Mouse (Mus musculus) testis, postnatal 10 days (tissue): Measurements from ENCODE around the gene Erp44.

Experiments used
- DNase-seq: peaks from one replicate; pipeline ENCODE4 v3.0.0; 2021; ENCODE audit warnings: low spot score

Erp44 gene

GRCm38 (mm10) chr4:48279498-48280134, at the start of gene Erp44, which contains the start of gene Invs:
Erp44 (minus strand) TSS chr4:48279558.
Invs (plus strand) TSS chr4:48279760.
- peak; percentile 90 for DNase-seq

DNA sequence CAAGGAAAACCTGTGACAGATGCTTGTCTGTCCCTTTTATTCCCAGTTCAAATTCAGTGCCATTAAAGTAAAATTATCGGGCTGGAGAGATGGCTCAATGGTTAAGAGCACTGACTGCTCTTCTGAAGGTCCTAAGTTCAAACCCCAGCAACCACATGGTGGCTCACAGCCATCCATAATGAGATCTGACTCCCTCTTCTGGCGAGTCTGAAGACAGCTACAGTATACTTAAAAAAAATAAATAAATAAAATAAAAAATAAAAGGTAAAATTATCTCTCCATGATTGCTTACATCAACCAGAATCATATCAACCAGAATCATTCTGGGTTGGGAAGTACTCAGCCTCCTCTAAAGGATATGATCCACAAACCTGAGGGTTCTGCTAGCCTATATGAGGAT, 48.7 kb upstream of the Erp44 start:
- no peak for DNase-seq

DNA sequence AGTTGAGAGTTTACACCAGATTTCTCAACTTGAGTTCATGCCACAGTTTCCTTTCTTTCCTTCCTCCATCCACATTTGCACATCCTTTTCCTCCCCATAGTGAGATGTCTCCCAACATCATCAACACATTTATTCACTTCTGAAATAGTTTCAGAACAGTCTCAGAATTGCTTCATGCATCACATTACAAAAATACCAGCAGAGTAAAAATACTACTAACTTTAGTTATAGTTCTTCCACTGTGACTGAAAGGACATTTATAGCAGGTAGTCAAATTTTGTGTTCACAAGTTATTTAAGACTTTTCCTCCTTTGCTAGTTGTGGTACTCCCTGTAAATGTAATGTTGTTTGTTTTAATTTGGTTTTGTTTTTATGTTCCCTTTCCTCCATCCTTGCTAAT, 47.8 kb upstream of the Erp44 start:
- DNase-seq, result no peak

- no peak for DNase-seq
Measured at GRCm38 (mm10) chr4:48322095-48322494, 42.7 kb upstream of the Erp44 start.

- no peak for DNase-seq
Measured at GRCm38 (mm10) chr4:48321276-48321675, 41.9 kb upstream of the Erp44 start.

DNA sequence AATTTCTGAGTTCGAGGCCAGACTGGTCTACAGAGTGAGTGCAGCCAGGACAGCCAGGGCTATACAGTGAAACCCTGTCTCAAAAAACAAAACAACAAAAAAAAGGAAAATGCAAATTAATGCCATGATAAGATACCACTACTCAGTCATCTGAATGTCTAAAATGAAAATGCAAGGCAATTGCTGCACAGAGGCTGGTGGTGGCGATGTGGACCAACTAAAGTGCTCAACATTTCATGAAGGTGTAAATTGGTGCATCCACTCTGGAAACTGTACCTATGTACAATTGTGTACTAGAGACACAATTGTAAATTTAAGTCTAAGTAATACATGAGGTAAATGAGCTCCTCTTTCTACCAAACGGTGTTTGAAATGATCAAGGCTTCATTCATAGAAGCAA, 36.7 kb upstream of the Erp44 start:
- no peak for DNase-seq

DNA sequence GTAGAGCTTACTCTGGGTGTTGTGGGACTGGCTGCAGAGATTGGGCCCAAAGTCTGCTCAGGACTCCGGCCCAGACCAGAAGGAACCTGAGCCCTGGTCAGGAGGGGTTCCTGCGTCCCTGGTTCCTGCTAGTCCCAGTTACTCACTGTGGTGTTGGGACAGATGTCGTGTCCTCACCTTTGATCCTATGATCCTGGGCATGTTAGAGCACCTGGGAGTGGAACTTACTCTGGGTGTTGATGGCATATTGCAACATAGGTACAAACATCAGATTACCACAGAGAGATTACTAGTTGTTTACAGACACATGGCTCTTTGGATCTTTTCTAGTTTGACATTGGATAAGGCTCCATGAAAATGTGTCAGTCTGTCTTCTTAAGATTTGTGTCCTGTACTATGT, 35.5 kb upstream of the Erp44 start:
- no peak for DNase-seq

- DNase-seq, result no peak
Measured at GRCm38 (mm10) chr4:48287086-48287757, 7.9 kb upstream of the Erp44 start.

- no peak for DNase-seq
Measured at GRCm38 (mm10) chr4:48281121-48281520, 1.8 kb upstream of the Erp44 start.

- DNase-seq, result no peak
Measured at GRCm38 (mm10) chr4:48278757-48279497, 431 bp downstream of the Erp44 start.

GRCm38 (mm10) chr4:48277011-48277410, 2.3 kb downstream of the Erp44 start:
- DNase-seq, result no peak

DNA sequence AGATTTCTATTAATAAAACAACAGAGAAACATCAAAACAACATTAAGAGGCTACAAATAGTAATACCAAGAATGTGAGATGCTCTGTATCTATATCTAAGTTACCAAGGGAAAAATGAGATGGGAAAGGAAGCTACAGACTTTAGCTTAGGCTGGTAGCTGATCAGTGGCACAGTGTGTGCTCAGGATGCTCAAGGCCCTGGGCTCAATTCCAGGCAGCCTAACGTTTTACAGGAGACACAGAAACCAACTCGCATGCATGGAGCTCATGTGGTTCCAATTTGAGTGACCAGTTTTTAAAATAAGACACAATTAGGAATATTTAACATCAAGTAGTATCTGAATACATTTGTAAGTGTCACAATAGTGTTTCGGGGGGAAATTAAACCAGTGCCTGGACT, 3.6 kb downstream of the Erp44 start:
- no peak for DNase-seq

- no peak for DNase-seq
Measured at GRCm38 (mm10) chr4:48273119-48273829, 6.1 kb downstream of the Erp44 start.

GRCm38 (mm10) chr4:48271838-48272237, 7.5 kb downstream of the Erp44 start:
- DNase-seq, result no peak

- no peak for DNase-seq
Measured at GRCm38 (mm10) chr4:48270532-48270931, 8.8 kb downstream of the Erp44 start.

DNA sequence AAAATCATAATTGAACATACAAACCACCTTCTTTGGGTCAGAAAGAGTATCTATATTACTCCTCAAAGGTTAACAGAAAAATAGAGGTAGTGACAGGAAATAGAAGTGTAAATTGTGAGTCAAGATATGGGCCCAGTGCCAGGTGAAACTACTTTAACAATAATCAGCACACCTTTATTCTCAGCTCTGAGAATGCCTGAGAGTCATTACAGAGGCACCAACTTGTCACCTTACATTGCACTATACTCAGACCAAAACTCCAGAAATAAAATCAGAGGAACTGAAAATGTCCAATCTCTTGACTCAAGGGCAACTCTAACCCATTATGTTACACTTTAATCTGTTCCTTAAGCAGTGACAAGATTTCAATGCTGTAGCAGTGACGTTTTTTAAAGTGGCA, 11.2 kb downstream of the Erp44 start:
- no peak for DNase-seq

DNA sequence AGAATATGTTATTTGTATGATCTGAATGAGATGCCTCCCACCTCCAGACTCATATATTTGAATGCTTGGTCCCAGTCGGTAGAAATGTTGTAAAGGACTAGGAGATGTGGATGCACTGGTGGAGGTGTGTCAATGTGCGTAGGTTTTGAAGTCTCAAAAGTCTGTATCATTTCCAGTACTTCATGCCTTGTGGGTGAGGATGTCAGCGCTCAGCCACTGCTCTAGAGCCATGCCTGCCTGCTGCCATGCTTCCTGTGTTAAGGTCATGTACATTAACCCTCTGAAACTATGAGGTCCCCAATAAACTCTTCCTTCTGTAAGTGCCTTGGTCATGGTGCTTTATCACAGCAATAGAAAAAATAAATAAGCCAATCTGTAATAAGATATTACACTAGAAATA, 11.7 kb downstream of the Erp44 start:
- no peak for DNase-seq

- DNase-seq, result no peak
Measured at GRCm38 (mm10) chr4:48258045-48258444, 21.3 kb downstream of the Erp44 start.

- DNase-seq, result no peak
Measured at GRCm38 (mm10) chr4:48253266-48253665, 26.1 kb downstream of the Erp44 start.

DNA sequence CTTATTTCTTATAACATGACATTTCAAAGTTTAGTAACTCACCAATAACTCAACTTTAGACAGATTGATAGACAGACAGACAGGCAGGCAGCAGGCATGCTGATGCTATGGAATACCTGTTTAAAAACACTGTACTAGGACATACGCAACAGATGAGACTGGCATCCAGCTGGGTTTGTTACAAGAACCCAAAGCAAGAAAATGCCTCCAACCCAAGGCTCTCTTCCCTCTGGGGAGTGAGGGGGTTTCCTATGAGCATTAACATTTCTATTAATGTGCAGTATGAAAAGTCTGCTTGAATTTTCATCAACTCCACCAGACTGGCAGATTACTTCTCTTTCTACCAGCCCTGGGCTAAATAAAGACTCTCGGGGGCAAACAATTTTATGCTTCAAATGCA, 35.1 kb downstream of the Erp44 start:
- DNase-seq, result no peak

DNA sequence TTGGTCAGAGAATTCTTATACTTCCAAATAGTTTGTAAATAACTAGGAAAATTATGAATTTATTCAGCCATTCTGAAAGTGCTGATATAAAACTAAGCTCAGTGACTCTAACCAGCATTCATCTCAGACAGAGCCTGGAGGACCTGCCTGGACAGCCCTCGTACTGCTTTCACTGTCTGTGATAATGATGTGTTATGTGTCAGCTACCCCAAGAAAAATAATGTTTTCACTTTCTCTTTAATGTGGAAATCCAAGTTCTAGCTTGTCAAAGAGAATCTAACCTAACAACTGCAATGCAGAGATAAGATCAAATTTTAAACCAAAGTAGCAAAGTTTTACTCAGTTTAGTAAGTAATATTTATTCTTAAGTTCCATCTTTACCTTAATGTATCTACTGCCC, 35.6 kb downstream of the Erp44 start:
- DNase-seq, result no peak

DNA sequence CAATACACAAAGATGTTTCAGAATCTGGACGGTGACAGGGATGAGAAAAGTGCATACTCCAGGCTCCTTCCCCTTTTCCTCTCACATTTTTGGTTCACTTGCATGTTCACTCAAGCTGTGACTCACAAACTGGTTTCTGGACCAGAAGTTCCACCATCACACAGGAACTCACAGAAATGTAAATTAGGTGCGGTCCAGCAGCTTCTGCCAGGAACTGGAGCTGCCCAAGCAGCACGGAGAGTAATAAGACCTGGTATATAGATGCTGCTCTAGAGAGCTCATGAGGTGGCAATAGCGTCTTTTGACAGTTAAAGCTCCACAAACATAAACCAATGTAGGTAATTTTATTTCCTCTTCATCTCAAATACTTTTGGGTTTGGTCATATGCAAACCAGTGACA, 36.9 kb downstream of the Erp44 start:
- no peak for DNase-seq

GRCm38 (mm10) chr4:48239046-48239445, 40.3 kb downstream of the Erp44 start:
- DNase-seq, result no peak
